Mouse (Mus musculus) heart, adult 2 months (tissue): ENCODE results near the gene Ube2cbp. TPM values are rescaled to one million over a fixed set of nuclear protein-coding genes. Genes with fewer than 3 reads are reported as not detected.

ENCODE experiments used
- DNase-seq, 2 experiments: peaks; one replicate each; pipeline ENCODE4 v3.0.0; 2021
- H3K27ac ChIP-seq: fragments of 200-600 bp; 2 replicates; pipeline ENCODE4 v1.8.1; 2022
- H3K27me3 ChIP-seq: fragments of 200-500 bp; 2 replicates; pipeline ENCODE4 v1.6.1; 2012; ENCODE audit warnings: mild to moderate bottlenecking, low read length, inconsistent platforms, mixed read lengths; ENCODE audit not compliant: control insufficient read depth, insufficient read depth
- H3K36me3 ChIP-seq: fragments of 200-500 bp; 2 replicates; pipeline ENCODE4 v1.6.1; 2012; ENCODE audit warnings: low read length, inconsistent platforms; ENCODE audit not compliant: control insufficient read depth, insufficient read depth
- H3K4me1 ChIP-seq: fragments of 200-500 bp; 2 replicates; pipeline ENCODE4 v1.6.1; 2011; ENCODE audit warnings: low read length; ENCODE audit not compliant: control insufficient read depth, insufficient read depth
- H3K4me3 ChIP-seq: fragments of 200-600 bp; 2 replicates; pipeline ENCODE4 v1.8.1; 2022
- H3K79me2 ChIP-seq: fragments of 200-500 bp; replicated peaks from 2 replicates; pipeline ENCODE4 v1.6.1; 2012; ENCODE audit warnings: mild to moderate bottlenecking, inconsistent platforms, low read length, moderate library complexity, mixed read lengths; ENCODE audit not compliant: control insufficient read depth, insufficient read depth
- H3K9ac ChIP-seq: fragments of 200-500 bp; 2 replicates; pipeline ENCODE4 v1.6.1; 2012; ENCODE audit warnings: low read depth, mild to moderate bottlenecking, control low read depth, inconsistent platforms, low read length, mixed read lengths
- CTCF ChIP-seq: fragments of 200-600 bp; IDR thresholded peaks from 2 replicates; pipeline ENCODE4 v1.8.1; 2022; ENCODE audit warnings: antibody characterized with exemption, mild to moderate bottlenecking, moderate library complexity
- EP300 ChIP-seq: fragments of 200-500 bp; IDR thresholded peaks from 2 replicates; pipeline ENCODE4 v1.6.1; 2011; ENCODE audit warnings: low read depth, low read length, control low read depth; ENCODE audit not compliant: insufficient read depth
- POLR2A ChIP-seq: fragments of 200-500 bp; IDR thresholded peaks from 2 replicates; pipeline ENCODE4 v1.6.1; 2011; ENCODE audit warnings: mild to moderate bottlenecking, low read depth, low read length, control low read depth; ENCODE audit not compliant: insufficient read depth
- WGBS: fragments of 180-500 bp; shearing (Covaris S2); methylation state at CpG from one replicate; pipeline ENCODE4 v1.1.7; 2018; 5-methylcytosine and 5-hydroxymethylcytosine counted together
- intact Hi-C: fragments of 180-260 bp; cut with DNase I; formaldehyde crosslinking; loops from one replicate; pipeline ENCODE4 v1.15.1; 2025
- polyA plus RNA-seq: library from polyadenylated mRNA; depleted of rRNA; stranded (reverse); fragments of >200 nt; gene quantifications from 2 replicates; pipeline ENCODE4 v1.2.3, GENCODE M21; 2012
- total RNA-seq, 2 experiments: library from RNA; stranded (reverse); gene quantifications; 2 replicates each; pipeline ENCODE4 v1.2.3; 2021

The Ube2cbp gene
- total and polyA plus RNA-seq, 3 experiments, result 0.64 to 1.5 (median 0.84) TPM

DNA sequence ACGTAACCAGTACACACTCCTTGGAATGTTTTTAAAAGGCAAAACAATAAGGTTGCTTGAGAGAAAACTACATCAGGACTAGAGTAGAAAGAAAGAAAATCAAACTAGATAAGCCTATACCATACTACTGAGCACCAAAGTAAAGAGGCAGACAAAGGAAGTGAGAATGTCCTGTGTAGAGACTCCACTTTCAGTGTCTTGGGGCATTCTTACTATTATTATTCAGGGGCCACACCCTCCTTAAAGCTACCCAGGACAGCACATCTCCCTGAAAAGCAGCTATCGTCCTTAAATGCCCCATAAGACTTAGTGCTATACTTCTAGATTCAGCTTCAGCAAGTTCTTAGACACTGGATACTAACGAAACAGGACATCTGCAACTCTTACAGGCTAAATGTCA lies 11.1 kb downstream of the Ube2cbp start:
- H3K9ac ChIP-seq, result no peak overlapping the region
- 76% methylated on average over 3 of the region's 3 CpGs for WGBS
- H3K4me1 ChIP-seq, result no peaks in the 10 kb centered on the region
- H3K27ac ChIP-seq, result no peak overlapping the region
- H3K36me3 ChIP-seq, result no peaks in the 10 kb centered on the region
- H3K4me3 ChIP-seq, result no peak overlapping the region
- intact Hi-C loops, result loop anchor here (5.0 to 10.0 kb wide), 2 partner anchors 301 to 609 kb away; partner anchors contain the start of gene Tpbg
- H3K27me3 ChIP-seq, result no peaks in the 10 kb centered on the region
- DNase-seq, result no peak
- TF ChIP-seq POLR2A (no peak), EP300 (no peak), CTCF (no peak)
- no peaks in the 10 kb centered on the region for H3K79me2 ChIP-seq

DNA sequence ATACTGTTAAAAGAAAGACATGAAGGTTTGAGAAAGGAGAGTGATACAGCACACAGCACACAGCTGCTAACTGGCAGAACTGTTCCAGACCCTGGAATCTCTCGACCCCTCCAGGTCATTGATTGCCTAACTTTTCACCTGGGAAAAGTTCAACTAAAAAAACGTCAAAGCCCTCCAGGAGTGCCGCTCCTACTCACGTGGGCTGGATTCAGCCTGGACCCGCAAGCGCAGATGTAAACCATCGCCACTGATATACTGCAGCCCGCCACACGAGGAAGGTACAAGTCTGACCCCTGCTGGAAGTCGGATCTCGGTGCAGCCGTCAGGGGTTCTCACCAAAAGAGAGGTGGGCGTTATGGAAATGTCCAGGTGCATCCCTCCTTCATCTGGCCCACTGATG lies 13.1 kb downstream of the Ube2cbp start:
- no peak overlapping the region for H3K9ac ChIP-seq
- intact Hi-C loops, result loop anchor here (5.0 to 10.0 kb wide), 2 partner anchors 299 to 607 kb away; partner anchors contain the start of gene Tpbg
- no peaks in the 10 kb centered on the region for H3K79me2 ChIP-seq
- TF ChIP-seq CTCF (peak; percentile 86), POLR2A (no peak), EP300 (0 out of 2 replicates have a peak, but pooled peaks have one; percentile 21)
- H3K4me1 ChIP-seq, result no peaks in the 10 kb centered on the region
- H3K27ac ChIP-seq, result no peak overlapping the region
- H3K36me3 ChIP-seq, result no peaks in the 10 kb centered on the region
- peak; percentile 29 to 50 for DNase-seq
- no peak overlapping the region for H3K4me3 ChIP-seq
- 2% methylated on average over 13 of the region's 13 CpGs for WGBS
- no peaks in the 10 kb centered on the region for H3K27me3 ChIP-seq

DNA sequence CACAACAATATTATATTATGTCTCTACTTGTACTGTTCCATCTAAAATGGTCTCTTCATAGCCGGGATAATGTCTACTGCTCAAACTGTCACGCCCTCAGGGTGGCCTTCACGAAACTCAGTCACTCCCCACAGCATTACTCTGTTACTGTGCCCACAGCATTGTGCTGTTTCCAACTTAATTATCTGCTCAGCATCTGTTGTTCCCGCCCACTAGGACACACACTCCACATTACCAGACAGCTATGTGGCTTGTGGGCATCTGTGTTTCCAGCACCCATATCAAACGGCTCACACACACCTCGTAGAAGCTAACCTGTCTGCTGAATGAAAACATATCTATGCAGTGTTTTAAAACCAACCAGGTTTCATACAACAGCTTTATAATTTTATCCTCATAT lies 13.7 kb downstream of the Ube2cbp start:
- TF ChIP-seq CTCF (no peak), POLR2A (no peak), EP300 (no peak)
- no peak for DNase-seq
- intact Hi-C loops, result loop anchor here (5.0 to 10.0 kb wide), 2 partner anchors 299 to 606 kb away; partner anchors contain the start of gene Tpbg

DNA sequence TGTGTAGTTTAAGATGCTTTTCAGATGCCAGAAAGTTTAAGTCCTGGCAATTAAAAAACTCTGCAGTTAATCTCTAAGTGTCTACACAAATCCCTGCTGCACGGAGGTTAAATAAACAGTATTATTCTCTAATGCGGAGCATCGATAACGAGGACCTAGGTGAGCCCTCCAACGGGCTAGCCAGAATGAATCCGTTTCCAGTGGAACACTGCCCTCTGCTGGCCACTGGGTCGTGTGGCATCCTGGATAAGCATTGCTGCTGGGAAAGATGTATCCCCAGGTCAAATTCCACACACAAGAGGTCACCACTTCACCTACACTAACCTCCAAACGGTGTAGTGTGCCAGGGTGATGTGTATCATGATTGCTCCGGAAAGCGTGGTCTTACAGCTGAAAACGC lies 15.2 kb downstream of the Ube2cbp start:
- intact Hi-C loops, result loop anchor here (1.0 to 5.0 kb wide), 2 partner anchors 577 to 670 kb away; no protein-coding TSS in a partner anchor
- peak; percentile 69 to 82 for DNase-seq

More for the DNA sequence above, 13.7 kb downstream of the Ube2cbp start:
- no peaks in the 10 kb centered on the region for H3K27me3 ChIP-seq
- WGBS, result 63% methylated on average over 6 of the region's 6 CpGs
- no peak overlapping the region for H3K4me3 ChIP-seq
- no peak overlapping the region for H3K9ac ChIP-seq
- H3K79me2 ChIP-seq, result no peaks in the 10 kb centered on the region
- no peak overlapping the region for H3K27ac ChIP-seq
- H3K36me3 ChIP-seq, result no peaks in the 10 kb centered on the region
- H3K4me1 ChIP-seq, result no peaks in the 10 kb centered on the region

GRCm38 (mm10) chr9:86447431-86447830 lies 17.3 kb downstream of the Ube2cbp start:
- H3K4me1 ChIP-seq, result no peaks in the 10 kb centered on the region

More for the DNA sequence above, 15.2 kb downstream of the Ube2cbp start:
- Histone ChIP-seq H3K9ac (no peak overlapping the region), H3K4me1 (no peaks in the 10 kb centered on the region), H3K27me3 (no peaks in the 10 kb centered on the region), H3K4me3 (no peak overlapping the region), H3K27ac (no peak overlapping the region), H3K36me3 (no peaks in the 10 kb centered on the region), H3K79me2 (no peaks in the 10 kb centered on the region)
- 6% methylated on average over 11 of the region's 11 CpGs for WGBS
- no peak for TF ChIP-seq POLR2A
- TF ChIP-seq CTCF, result peak; percentile 100
- 0 out of 2 replicates have a peak, but pooled peaks have one; percentile 55 for TF ChIP-seq EP300

GRCm38 (mm10) chr9:86446847-86447246 lies 17.9 kb downstream of the Ube2cbp start:
- TF ChIP-seq EP300 (no peak), CTCF (no peak), POLR2A (no peak)
- Histone ChIP-seq H3K4me1 (no peaks in the 10 kb centered on the region), H3K9ac (no peak overlapping the region), H3K79me2 (no peaks in the 10 kb centered on the region), H3K27ac (no peak overlapping the region), H3K36me3 (no peaks in the 10 kb centered on the region), H3K4me3 (no peak overlapping the region), H3K27me3 (no peaks in the 10 kb centered on the region)
- intact Hi-C loops, result loop anchor here (5.0 kb wide), 1 partner anchor 575 kb away; no protein-coding TSS in a partner anchor
- WGBS, result 62% methylated on average over 7 of the region's 7 CpGs
- DNase-seq, result no peak

More at GRCm38 (mm10) chr9:86447431-86447830, 17.3 kb downstream of the Ube2cbp start:
- TF ChIP-seq POLR2A, result no peak
- TF ChIP-seq EP300, result no peak
- TF ChIP-seq CTCF, result no peak
- no peak overlapping the region for H3K9ac ChIP-seq
- no peaks in the 10 kb centered on the region for H3K36me3 ChIP-seq
- H3K27ac ChIP-seq, result no peak overlapping the region
- WGBS, result 54% methylated on average over 8 of the region's 8 CpGs
- H3K79me2 ChIP-seq, result no peaks in the 10 kb centered on the region
- no peak overlapping the region for H3K4me3 ChIP-seq
- no peaks in the 10 kb centered on the region for H3K27me3 ChIP-seq
- intact Hi-C loops, result loop anchor here (5.0 kb wide), 1 partner anchor 575 kb away; no protein-coding TSS in a partner anchor
- peak in 1 of 2 experiments; percentile 10 for DNase-seq
